Mouse (Mus musculus): ENCODE measurements at regions not wholly inside any gene's neighbourhood (a gene's known extent, or its start where the extent isn't known, plus 50 kb on each side); places are given as distances from the start of the nearest gene placed in this dataset.

GRCm38 (mm10) chr1:33271437-33272145, 398.0 kb downstream of the Prim2 start:
- DNase-seq (ENCODE audit: low spot score) = peak; percentile 1

GRCm38 (mm10) chr1:33269162-33269561, 400.4 kb downstream of the Prim2 start:
- DNase-seq (ENCODE audit: low spot score) = no peak

- peak; percentile 26 for DNase-seq (ENCODE audit: low spot score)
Measured at GRCm38 (mm10) chr1:33265731-33266415, 403.7 kb downstream of the Prim2 start.

GRCm38 (mm10) chr1:33249474-33249873, 420.1 kb downstream of the Prim2 start:
- no peak for DNase-seq (ENCODE audit: low spot score)

GRCm38 (mm10) chr1:33247076-33247475, 422.5 kb downstream of the Prim2 start:
- DNase-seq (ENCODE audit: low spot score) = no peak

GRCm38 (mm10) chr1:33245186-33245585, 424.4 kb downstream of the Prim2 start:
- DNase-seq (ENCODE audit: low spot score) = no peak

- no peak for DNase-seq (ENCODE audit: low spot score)
Measured at GRCm38 (mm10) chr1:33244691-33245090, 424.9 kb downstream of the Prim2 start.

GRCm38 (mm10) chr1:33222997-33223396, 446.6 kb downstream of the Prim2 start:
- DNase-seq (ENCODE audit: low spot score) = no peak

- no peak for DNase-seq (ENCODE audit: low spot score)
Measured at GRCm38 (mm10) chr1:33214815-33215214, 454.8 kb downstream of the Prim2 start.

GRCm38 (mm10) chr1:33214394-33214793, 455.2 kb downstream of the Prim2 start:
- no peak for DNase-seq (ENCODE audit: low spot score)

GRCm38 (mm10) chr1:33201571-33202189, 467.9 kb downstream of the Prim2 start:
- DNase-seq (ENCODE audit: low spot score) = no peak

GRCm38 (mm10) chr1:33195114-33195513, 474.5 kb downstream of the Prim2 start:
- DNase-seq (ENCODE audit: low spot score) = no peak

- no peak for DNase-seq (ENCODE audit: low spot score)
Measured at GRCm38 (mm10) chr1:33174646-33175435, 494.8 kb downstream of the Prim2 start.

GRCm38 (mm10) chr1:33136991-33137390, 532.6 kb downstream of the Prim2 start:
- DNase-seq (ENCODE audit: low spot score) = no peak

GRCm38 (mm10) chr1:33130351-33130750, 539.2 kb downstream of the Prim2 start:
- no peak for DNase-seq (ENCODE audit: low spot score)

- DNase-seq (ENCODE audit: low spot score) = no peak
Measured at GRCm38 (mm10) chr1:33125062-33125461, 544.5 kb downstream of the Prim2 start.

GRCm38 (mm10) chr1:33106286-33106685, 559.2 kb upstream of the Gm5415 start:
- DNase-seq (ENCODE audit: low spot score) = no peak

GRCm38 (mm10) chr1:33104296-33104695, 557.2 kb upstream of the Gm5415 start:
- DNase-seq (ENCODE audit: low spot score) = no peak

GRCm38 (mm10) chr1:33098062-33098461, 551.0 kb upstream of the Gm5415 start:
- no peak for DNase-seq (ENCODE audit: low spot score)

- DNase-seq (ENCODE audit: low spot score) = no peak
Measured at GRCm38 (mm10) chr1:33096851-33097250, 549.8 kb upstream of the Gm5415 start.

- no peak for DNase-seq (ENCODE audit: low spot score)
Measured at GRCm38 (mm10) chr1:33074551-33074950, 527.5 kb upstream of the Gm5415 start.

- DNase-seq (ENCODE audit: low spot score) = peak; percentile 53
Measured at GRCm38 (mm10) chr1:33058010-33058409, 510.9 kb upstream of the Gm5415 start.

All from heart, adult 8-10 months (tissue).